Mouse (Mus musculus): ENCODE measurements around the gene Zfhx3. TPM values are rescaled to one million over a fixed set of nuclear protein-coding genes. Genes with fewer than 3 reads are reported as not detected.
A peak's percentile ranks its signal among the peaks of the same experiment; 100 is the strongest.

Zfhx3 gene
- polyA plus RNA-seq, 1 experiment: 14.0 TPM

- Histone ChIP-seq H3K4me3 (ENCODE audit: low read depth, low read length) (no peak overlapping the region), H3K9ac (ENCODE audit: low read depth, poor library complexity, severe bottlenecking) (no peak overlapping the region), H3K36me3 (ENCODE audit: control insufficient read depth, insufficient read depth, low read length, poor library complexity, severe bottlenecking) (no peaks in the 10 kb centered on the region), H3K4me1 (ENCODE audit: control insufficient read depth, insufficient read depth, low read length) (peaks cover 35% of the 10 kb centered on the region), H3K9me3 (replicated peaks; ENCODE audit: control insufficient read depth, insufficient read depth, low read length, poor library complexity, severe bottlenecking) (no peaks in the 10 kb centered on the region), H3K27me3 (ENCODE audit: control insufficient read depth, insufficient read depth, low read length, poor library complexity, severe bottlenecking) (no peaks in the 10 kb centered on the region), H3K27ac (ENCODE audit: insufficient read depth, low read length) (no peak overlapping the region)
- TF ChIP-seq CTCF (IDR thresholded peaks at IDR 0.05; ENCODE audit: low read depth, low read length) (no peak), EP300 (IDR thresholded peaks at IDR 0.05; ENCODE audit: insufficient read depth, low read depth, low read length) (peak; percentile 84), POLR2A (IDR thresholded peaks at IDR 0.05; ENCODE audit: insufficient read depth, low read length) (no peak)
Measured at GRCm38 (mm10) chr8:108729169-108729568, 786.7 kb downstream of the Zfhx3 start.

GRCm38 (mm10) chr8:108729667-108730329 lies 787.4 kb downstream of the Zfhx3 start:
- Histone ChIP-seq H3K27me3 (ENCODE audit: control insufficient read depth, insufficient read depth, low read length, poor library complexity, severe bottlenecking) (no peaks in the 10 kb centered on the region), H3K9me3 (replicated peaks; ENCODE audit: control insufficient read depth, insufficient read depth, low read length, poor library complexity, severe bottlenecking) (no peaks in the 10 kb centered on the region), H3K9ac (ENCODE audit: low read depth, poor library complexity, severe bottlenecking) (no peak overlapping the region), H3K27ac (ENCODE audit: insufficient read depth, low read length) (peak overlapping the region; percentile 80), H3K4me3 (ENCODE audit: low read depth, low read length) (no peak overlapping the region), H3K4me1 (ENCODE audit: control insufficient read depth, insufficient read depth, low read length) (peaks cover 33% of the 10 kb centered on the region), H3K36me3 (ENCODE audit: control insufficient read depth, insufficient read depth, low read length, poor library complexity, severe bottlenecking) (no peaks in the 10 kb centered on the region)
- TF ChIP-seq EP300 (IDR thresholded peaks at IDR 0.05; ENCODE audit: insufficient read depth, low read depth, low read length): peak; percentile 52
- no peak for TF ChIP-seq POLR2A (IDR thresholded peaks at IDR 0.05; ENCODE audit: insufficient read depth, low read length)

- Histone ChIP-seq H3K9ac (ENCODE audit: low read depth, poor library complexity, severe bottlenecking) (no peak overlapping the region), H3K9me3 (replicated peaks; ENCODE audit: control insufficient read depth, insufficient read depth, low read length, poor library complexity, severe bottlenecking) (no peaks in the 10 kb centered on the region), H3K36me3 (ENCODE audit: control insufficient read depth, insufficient read depth, low read length, poor library complexity, severe bottlenecking) (no peaks in the 10 kb centered on the region), H3K27ac (ENCODE audit: insufficient read depth, low read length) (no peak overlapping the region), H3K4me3 (ENCODE audit: low read depth, low read length) (no peak overlapping the region), H3K27me3 (ENCODE audit: control insufficient read depth, insufficient read depth, low read length, poor library complexity, severe bottlenecking) (no peaks in the 10 kb centered on the region), H3K4me1 (ENCODE audit: control insufficient read depth, insufficient read depth, low read length) (peaks cover 26% of the 10 kb centered on the region)
- TF ChIP-seq POLR2A (IDR thresholded peaks at IDR 0.05; ENCODE audit: insufficient read depth, low read length) (no peak), CTCF (IDR thresholded peaks at IDR 0.05; ENCODE audit: low read depth, low read length) (no peak), EP300 (IDR thresholded peaks at IDR 0.05; ENCODE audit: insufficient read depth, low read depth, low read length) (no peak)
Measured at GRCm38 (mm10) chr8:108730907-108731440, 788.5 kb downstream of the Zfhx3 start.

- H3K36me3 ChIP-seq (ENCODE audit: control insufficient read depth, insufficient read depth, low read length, poor library complexity, severe bottlenecking): no peaks in the 10 kb centered on the region
- TF ChIP-seq CTCF (IDR thresholded peaks at IDR 0.05; ENCODE audit: low read depth, low read length): no peak
- TF ChIP-seq EP300 (IDR thresholded peaks at IDR 0.05; ENCODE audit: insufficient read depth, low read depth, low read length): no peak
- no peak for TF ChIP-seq POLR2A (IDR thresholded peaks at IDR 0.05; ENCODE audit: insufficient read depth, low read length)
- no peak overlapping the region for H3K4me3 ChIP-seq (ENCODE audit: low read depth, low read length)
- H3K27me3 ChIP-seq (ENCODE audit: control insufficient read depth, insufficient read depth, low read length, poor library complexity, severe bottlenecking): no peaks in the 10 kb centered on the region
- no peaks in the 10 kb centered on the region for H3K9me3 ChIP-seq (replicated peaks; ENCODE audit: control insufficient read depth, insufficient read depth, low read length, poor library complexity, severe bottlenecking)
- no peak overlapping the region for H3K9ac ChIP-seq (ENCODE audit: low read depth, poor library complexity, severe bottlenecking)
- H3K27ac ChIP-seq (ENCODE audit: insufficient read depth, low read length): no peak overlapping the region
- H3K4me1 ChIP-seq (ENCODE audit: control insufficient read depth, insufficient read depth, low read length): peaks cover 26% of the 10 kb centered on the region
Measured at GRCm38 (mm10) chr8:108732500-108732899, 790.1 kb downstream of the Zfhx3 start.

- Histone ChIP-seq H3K36me3 (ENCODE audit: control insufficient read depth, insufficient read depth, low read length, poor library complexity, severe bottlenecking) (no peaks in the 10 kb centered on the region), H3K4me3 (ENCODE audit: low read depth, low read length) (no peak overlapping the region), H3K4me1 (ENCODE audit: control insufficient read depth, insufficient read depth, low read length) (peaks cover 22% of the 10 kb centered on the region), H3K9me3 (replicated peaks; ENCODE audit: control insufficient read depth, insufficient read depth, low read length, poor library complexity, severe bottlenecking) (no peaks in the 10 kb centered on the region), H3K9ac (ENCODE audit: low read depth, poor library complexity, severe bottlenecking) (no peak overlapping the region), H3K27ac (ENCODE audit: insufficient read depth, low read length) (no peak overlapping the region), H3K27me3 (ENCODE audit: control insufficient read depth, insufficient read depth, low read length, poor library complexity, severe bottlenecking) (no peaks in the 10 kb centered on the region)
- no peak for TF ChIP-seq EP300 (IDR thresholded peaks at IDR 0.05; ENCODE audit: insufficient read depth, low read depth, low read length)
- no peak for TF ChIP-seq CTCF (IDR thresholded peaks at IDR 0.05; ENCODE audit: low read depth, low read length)
- no peak for TF ChIP-seq POLR2A (IDR thresholded peaks at IDR 0.05; ENCODE audit: insufficient read depth, low read length)
Measured at GRCm38 (mm10) chr8:108733385-108733784, 790.9 kb downstream of the Zfhx3 start.

- no peaks in the 10 kb centered on the region for H3K9me3 ChIP-seq (replicated peaks; ENCODE audit: control insufficient read depth, insufficient read depth, low read length, poor library complexity, severe bottlenecking)
- no peak overlapping the region for H3K27ac ChIP-seq (ENCODE audit: insufficient read depth, low read length)
- H3K4me3 ChIP-seq (ENCODE audit: low read depth, low read length): no peak overlapping the region
- TF ChIP-seq EP300 (IDR thresholded peaks at IDR 0.05; ENCODE audit: insufficient read depth, low read depth, low read length) (no peak), POLR2A (IDR thresholded peaks at IDR 0.05; ENCODE audit: insufficient read depth, low read length) (no peak), CTCF (IDR thresholded peaks at IDR 0.05; ENCODE audit: low read depth, low read length) (no peak)
- no peaks in the 10 kb centered on the region for H3K36me3 ChIP-seq (ENCODE audit: control insufficient read depth, insufficient read depth, low read length, poor library complexity, severe bottlenecking)
- H3K9ac ChIP-seq (ENCODE audit: low read depth, poor library complexity, severe bottlenecking): no peak overlapping the region
- H3K27me3 ChIP-seq (ENCODE audit: control insufficient read depth, insufficient read depth, low read length, poor library complexity, severe bottlenecking): no peaks in the 10 kb centered on the region
- H3K4me1 ChIP-seq (ENCODE audit: control insufficient read depth, insufficient read depth, low read length): peaks cover 9% of the 10 kb centered on the region
Measured at GRCm38 (mm10) chr8:108736442-108736841, 794.0 kb downstream of the Zfhx3 start.
